Mouse (Mus musculus): ENCODE data around the gene Xlr5c.
A peak's percentile ranks its signal among the peaks of the same experiment; 100 is the strongest.

GRCm38 (mm10) chrX:73312522-73312921, 19.7 kb upstream of the Xlr5c start:
- TF ChIP-seq CTCF (IDR thresholded peaks at IDR 0.05; ENCODE audit: low read depth) (peak; percentile 71), EP300 (optimal IDR thresholded peaks at IDR 0.05) (no peak)
